Mouse (Mus musculus): Measurements from ENCODE around the gene Cd3eap.

- TF ChIP-seq CTCF (IDR thresholded peaks at IDR 0.05; ENCODE audit: low read depth) (no peak), EP300 (IDR thresholded peaks at IDR 0.05; ENCODE audit: low read depth) (no peak)
Measured at GRCm38 (mm10) chr7:19306819-19307738, 52.2 kb downstream of the Cd3eap start.
